Mouse (Mus musculus) gastrocnemius, postnatal 36 days (tissue): ENCODE results near the gene Gata5. TPM values are rescaled to one million over a fixed set of nuclear protein-coding genes. Genes with fewer than 3 reads are reported as not detected.
A peak's percentile ranks its signal among the peaks of the same experiment; 100 is the strongest.

Source experiments
- DNase-seq, 2 experiments: peaks; one replicate each; pipeline ENCODE4 v3.0.0; 2022
- intact Hi-C: fragments of 180-260 bp; cut with DNase I; formaldehyde crosslinking; loops from one replicate; pipeline ENCODE4 v1.15.1; 2025
- total RNA-seq, 2 experiments: library from RNA; stranded (reverse); gene quantifications; 2 replicates each; pipeline ENCODE4 v1.2.3; 2021

The Gata5 gene
- total RNA-seq, 2 experiments from 2014 or later: not detected

DNA sequence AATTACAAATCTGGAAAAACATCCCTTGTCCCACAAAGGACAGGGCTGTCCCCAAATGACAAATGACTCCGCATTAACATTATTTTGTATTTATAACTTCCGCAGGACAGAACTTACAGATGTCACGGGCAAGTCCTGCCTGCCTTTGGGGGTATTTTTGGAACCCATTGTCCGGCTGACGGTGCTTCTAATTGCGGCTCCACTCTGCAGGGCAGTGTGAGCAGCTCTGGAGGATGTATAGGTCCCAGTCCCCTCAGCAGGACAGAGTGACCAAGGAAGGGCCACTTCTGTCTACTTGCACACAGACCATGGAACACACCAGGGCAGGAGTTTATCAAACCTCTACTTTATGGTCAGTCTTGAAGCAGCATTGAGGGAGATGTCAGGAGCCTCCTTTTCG, 16.9 kb downstream of the Gata5 start:
- intact Hi-C loops: no loop called here
- DNase-seq: no peak

DNA sequence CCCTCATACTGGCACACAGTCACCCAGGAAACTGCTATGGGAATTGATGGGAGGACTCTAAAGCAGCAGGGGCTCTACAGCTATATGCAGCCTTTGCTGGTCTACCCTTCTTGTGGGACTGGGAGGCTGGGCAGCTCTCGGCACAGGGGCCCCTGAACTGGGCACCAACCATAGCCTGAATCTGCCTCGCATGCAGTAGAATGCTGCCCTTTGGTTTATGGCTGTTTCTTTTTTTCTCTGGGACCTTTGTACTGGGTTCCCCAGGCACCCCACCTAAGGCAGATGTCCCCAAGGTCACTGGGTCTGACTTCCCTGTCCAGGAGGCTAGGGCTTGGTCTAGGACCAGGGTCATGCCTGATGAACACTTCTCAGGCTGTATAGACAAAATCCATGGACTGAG, 20.2 kb downstream of the Gata5 start:
- no peak for DNase-seq
- intact Hi-C loops: no loop called here

DNA sequence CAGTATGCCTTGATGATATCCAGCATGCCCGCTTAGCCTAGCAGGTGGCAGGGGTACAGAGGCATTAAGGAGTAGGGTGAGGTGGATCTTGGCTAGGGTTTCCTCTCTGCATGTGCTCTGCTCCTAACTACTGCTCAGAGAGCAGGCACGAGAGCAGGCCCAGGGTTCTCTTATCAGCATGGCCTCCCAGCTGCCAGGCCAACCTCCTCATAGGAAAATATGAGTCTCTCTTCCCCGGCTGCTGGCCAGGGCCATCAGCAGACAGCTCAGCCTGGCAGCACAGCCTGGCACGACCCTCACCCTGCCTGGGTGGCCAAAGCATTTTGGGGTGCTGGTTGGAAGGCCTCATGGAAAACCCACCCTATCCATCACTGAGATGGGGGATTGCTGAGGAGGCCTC, 23.4 kb downstream of the Gata5 start:
- intact Hi-C loops: no loop called here
- DNase-seq: no peak

DNA sequence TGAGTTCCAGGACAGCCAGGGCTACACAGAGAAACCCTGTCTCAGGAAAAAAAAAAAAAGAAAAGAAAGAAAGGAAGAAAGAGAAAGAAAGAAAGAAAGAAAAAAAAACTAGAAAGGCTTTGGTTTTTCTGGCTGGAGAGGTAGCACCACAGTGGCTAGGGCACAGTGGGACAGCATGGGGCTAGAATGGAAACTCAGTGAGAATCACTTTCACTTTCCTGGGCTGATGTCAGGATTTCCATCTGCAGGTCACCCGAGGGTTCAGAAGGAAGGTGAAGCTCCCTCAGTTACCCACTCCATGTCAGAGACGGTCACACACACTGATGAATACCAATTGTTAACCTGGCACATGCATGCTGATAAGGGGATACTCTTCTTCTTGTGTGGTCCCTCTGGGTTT, 26.8 kb downstream of the Gata5 start:
- DNase-seq: no peak
- intact Hi-C loops: no loop called here

- peak; percentile 39 to 54 for DNase-seq
- intact Hi-C loops: no loop called here
These were observed 27.9 kb downstream of the Gata5 start for GRCm38 (mm10) chr2:180306423-180307168.

DNA sequence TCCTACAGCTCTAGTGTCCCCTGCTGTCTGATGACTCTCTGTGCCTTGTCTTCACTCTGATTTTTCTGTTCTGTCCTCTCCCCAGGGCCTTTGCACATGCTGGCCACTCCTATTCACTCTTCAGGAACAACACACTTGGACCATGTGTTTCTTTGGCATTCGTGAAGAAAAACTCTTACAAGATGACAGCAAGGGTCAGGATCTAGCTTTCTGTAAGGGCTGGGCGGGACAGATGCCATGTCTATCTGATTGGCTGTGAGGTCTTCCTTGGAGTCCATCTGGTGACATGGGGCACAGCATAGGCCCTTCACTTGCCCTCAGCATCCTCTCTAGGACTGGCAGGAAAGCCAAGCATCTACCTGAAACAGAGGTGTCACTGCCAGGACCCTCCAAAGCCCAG, 28.5 kb downstream of the Gata5 start:
- intact Hi-C loops: no loop called here
- DNase-seq: no peak

- no peak for DNase-seq
- intact Hi-C loops: no loop called here
These were observed 29.0 kb downstream of the Gata5 start for GRCm38 (mm10) chr2:180305490-180305889.

DNA sequence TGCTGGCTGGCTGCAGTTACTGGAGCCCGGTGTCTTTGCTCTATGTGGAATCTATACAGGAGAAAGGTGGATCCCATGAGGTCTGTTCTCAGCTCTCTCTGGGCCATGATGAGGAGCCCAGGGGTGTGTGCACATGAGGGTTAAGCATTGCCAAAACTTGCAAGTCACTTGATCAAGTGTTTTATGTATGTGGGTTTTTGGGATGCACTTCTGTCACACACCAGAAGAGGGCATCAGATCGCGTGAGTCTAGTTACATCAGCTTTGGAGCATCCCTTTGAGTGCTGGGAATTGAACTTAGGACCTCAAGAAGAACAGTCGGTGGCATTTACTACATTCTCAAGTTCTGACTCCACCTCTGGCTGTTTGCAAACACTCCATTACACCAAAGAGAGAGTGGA, 29.9 kb downstream of the Gata5 start:
- no peak for DNase-seq
- intact Hi-C loops: no loop called here

- DNase-seq: no peak
- intact Hi-C loops: no loop called here
These were observed 31.0 kb downstream of the Gata5 start for GRCm38 (mm10) chr2:180303468-180303867.

DNA sequence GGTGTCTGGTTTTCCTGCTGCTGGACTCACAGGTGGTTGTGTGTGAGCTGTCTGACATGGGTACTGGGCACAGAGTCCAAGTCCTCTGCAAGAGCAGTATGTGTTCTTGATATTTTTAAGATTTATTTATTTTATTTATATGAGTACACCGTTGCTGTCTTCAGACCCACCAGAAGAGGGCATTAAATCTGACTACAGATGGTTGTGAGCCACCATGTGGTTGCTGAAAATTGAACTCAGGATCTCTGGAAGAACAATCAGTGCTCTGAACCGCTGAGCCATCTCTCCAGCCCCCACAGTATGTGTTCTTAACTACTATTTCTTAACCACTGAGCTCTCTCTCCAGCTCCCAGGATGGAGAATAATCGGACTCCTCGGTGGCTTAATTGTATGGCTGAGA, 32.3 kb downstream of the Gata5 start:
- intact Hi-C loops: no loop called here

DNA sequence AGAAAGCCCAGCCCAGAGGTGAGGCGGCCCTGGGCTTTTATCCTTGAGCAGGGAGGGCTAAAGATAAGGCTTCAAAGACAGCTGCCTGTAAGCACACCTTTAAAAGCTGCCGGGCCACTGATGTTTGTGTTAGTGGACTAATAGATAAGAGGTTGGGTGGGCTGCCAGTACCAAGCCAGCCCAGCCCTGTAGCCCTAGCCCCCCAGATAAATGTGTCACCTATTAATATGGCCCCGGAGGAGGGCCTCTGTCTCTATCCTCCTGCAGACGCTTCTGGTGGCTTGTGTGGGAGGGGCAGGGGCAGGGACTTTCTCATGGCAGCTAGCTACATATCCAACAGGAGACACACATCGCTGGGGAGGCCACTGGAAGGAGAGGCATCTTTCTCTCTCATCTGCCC, 33.7 kb downstream of the Gata5 start:
- intact Hi-C loops: no loop called here
- no peak for DNase-seq

More for the DNA sequence above, 32.3 kb downstream of the Gata5 start:
- DNase-seq: no peak

- DNase-seq: no peak
- intact Hi-C loops: no loop called here
These were observed 34.2 kb downstream of the Gata5 start for GRCm38 (mm10) chr2:180300252-180300651.

GRCm38 (mm10) chr2:180292906-180293305, 41.6 kb downstream of the Gata5 start:
- intact Hi-C loops: no loop called here
- no peak for DNase-seq

GRCm38 (mm10) chr2:180292026-180292425, 42.5 kb downstream of the Gata5 start:
- intact Hi-C loops: no loop called here
- no peak for DNase-seq

- intact Hi-C loops: no loop called here
These were observed 42.9 kb downstream of the Gata5 start for GRCm38 (mm10) chr2:180291566-180291965.

GRCm38 (mm10) chr2:180290503-180290902, 44.0 kb downstream of the Gata5 start:
- DNase-seq: no peak
- intact Hi-C loops: no loop called here

More at GRCm38 (mm10) chr2:180291566-180291965, 42.9 kb downstream of the Gata5 start:
- DNase-seq: no peak

DNA sequence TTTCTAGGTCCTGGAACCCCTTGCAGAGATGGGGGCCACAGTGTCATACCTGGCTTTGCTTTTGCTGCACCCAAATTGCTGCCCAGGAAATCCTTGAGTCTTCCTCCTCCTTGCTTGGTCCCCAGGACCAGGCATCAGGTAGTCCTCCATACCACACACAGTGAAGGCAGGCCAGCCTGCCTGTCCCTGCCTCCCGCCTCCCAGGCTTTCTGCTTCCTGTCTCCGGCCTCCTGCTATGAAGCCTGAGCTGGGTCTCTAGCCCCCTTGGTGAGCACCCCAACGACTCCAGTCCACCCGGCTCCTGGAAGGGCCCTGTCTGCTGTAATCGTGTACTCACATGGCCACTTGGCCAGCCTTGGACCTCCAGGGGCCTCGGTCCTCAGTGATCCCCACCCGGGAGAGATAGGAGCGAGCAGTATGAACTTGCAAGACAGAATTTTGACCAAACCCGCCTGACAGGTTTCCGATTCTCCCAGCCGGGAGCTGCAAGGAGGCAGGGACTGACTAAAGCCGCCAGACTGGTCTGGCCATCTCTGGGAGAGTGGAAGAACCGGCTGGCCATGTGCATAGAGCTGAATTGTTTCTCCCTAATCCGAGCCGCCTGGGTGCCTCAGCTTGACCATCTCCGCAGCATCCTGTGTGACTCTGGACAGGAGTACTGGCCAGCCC, 44.9 kb downstream of the Gata5 start, which contains the start of gene Rbbp8nl:
TSS of gene Rbbp8nl (minus strand) at position 440 of the 669 bp plus-strand sequence.
- intact Hi-C loops: no loop called here
- DNase-seq: no peak

GRCm38 (mm10) chr2:180288966-180289365, 45.5 kb downstream of the Gata5 start:
- intact Hi-C loops: no loop called here
- DNase-seq: no peak

DNA sequence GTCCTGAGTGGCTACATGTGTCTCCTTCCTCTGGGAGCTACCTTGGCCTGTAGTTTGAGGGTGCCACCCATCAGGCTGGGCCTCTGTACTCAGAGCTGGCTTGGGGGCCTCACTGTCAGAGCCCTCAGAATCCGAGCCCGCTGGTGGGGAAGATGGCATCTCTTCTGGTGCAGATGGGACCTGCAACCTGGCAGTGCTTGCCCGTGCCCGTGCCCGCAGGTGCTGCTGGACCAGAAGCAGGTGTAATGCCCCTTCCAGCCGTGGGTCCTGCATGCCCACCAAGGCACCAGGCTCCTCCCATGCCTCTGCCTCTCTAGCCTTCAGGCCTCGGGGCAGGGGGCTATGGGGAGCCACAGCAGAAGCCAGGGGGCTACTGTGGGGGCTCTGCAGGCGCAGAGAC, 55.2 kb downstream of the Gata5 start:
- intact Hi-C loops: loop anchor here (5.0 kb wide), 1 partner anchor 153 kb away; no protein-coding TSS in a partner anchor
- DNase-seq: no peak

DNA sequence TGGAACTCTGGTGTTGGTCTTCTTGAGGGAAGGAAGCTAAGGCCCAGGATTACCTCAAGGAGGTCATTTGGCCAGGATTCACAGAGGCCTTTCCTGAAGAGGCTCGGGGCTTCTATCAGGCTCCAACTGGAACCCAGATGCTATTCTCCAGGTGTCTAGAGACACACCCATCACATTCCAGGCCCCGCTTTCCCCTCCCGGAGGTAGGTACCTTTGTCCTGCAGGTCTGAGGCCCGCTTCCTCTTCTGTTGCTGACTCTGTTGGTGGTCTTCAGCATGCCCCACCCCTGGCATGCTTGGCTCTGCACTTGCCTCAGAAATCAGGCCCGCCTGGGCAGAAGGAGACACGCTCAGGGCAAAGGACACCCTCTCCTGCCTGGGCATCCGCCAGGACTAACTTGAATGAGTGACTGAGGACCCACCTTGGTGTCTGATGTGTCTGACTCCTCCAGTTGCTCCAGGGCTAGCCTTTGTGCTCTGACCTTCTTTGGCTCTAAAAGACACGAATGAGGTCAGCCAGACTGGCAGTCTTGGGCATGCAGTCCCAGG, 56.7 kb downstream of the Gata5 start:
- intact Hi-C loops: loop anchor here (5.0 kb wide), 1 partner anchor 154 kb away; no protein-coding TSS in a partner anchor
- no peak for DNase-seq

DNA sequence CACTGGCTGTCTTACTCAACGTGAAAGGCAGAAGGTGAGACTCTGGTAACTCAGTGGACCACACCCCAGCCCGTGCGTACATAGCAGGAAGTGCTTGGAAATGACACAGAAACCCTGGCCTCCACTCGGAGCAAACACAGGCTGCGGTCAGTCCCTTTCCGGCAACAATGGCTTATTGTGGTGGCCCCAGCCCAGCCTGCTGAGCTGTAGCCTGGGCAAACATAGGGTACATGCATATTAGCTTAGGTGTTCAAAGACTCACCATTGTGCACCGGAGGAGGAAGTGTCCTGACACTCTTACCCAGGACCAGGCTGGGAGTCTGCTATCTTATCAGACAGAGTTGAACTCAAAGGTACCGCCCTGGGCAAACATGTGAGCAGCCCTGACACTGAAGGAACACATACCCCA, 57.6 kb downstream of the Gata5 start:
- no peak for DNase-seq
- intact Hi-C loops: loop anchor here (5.0 kb wide), 1 partner anchor 155 kb away; no protein-coding TSS in a partner anchor
